Comparison of ENCODE assay signal across 9 mouse cellular contexts in genomic region chr11:59902045-59902726, GRCm38 (mm10). TPM values are rescaled to one million over a fixed set of nuclear protein-coding genes. Genes with fewer than 3 reads are reported as not detected.
DNase-seq lines count a peak whose midpoint lies in the region; ATAC-seq and TF ChIP-seq lines count a peak whose summit lies in the region.
"Had no signal": no experiment of that assay in that cellular context is flagged by ENCODE, and none has a peak within 500 bp of the region (broad histone marks: within the 10 kb centered on the region; RNA-seq: fewer than 3 reads in every experiment).

No protein-coding gene starts in this region.

- H3K4me1 ChIP-seq in embryonic facial prominence, embryonic 13.5 days, result peaks cover 3% of the 10 kb centered on the region; the same call in 1 of the 2 replicates
- peaks cover 26% of the 10 kb centered on the region for H3K4me1 ChIP-seq in small intestine, adult 2 months (ENCODE audit: control insufficient read depth, insufficient read depth, insufficient read length, low read length)
- H3K4me1 ChIP-seq in forebrain, embryonic 11.5 days (replicated peaks; ENCODE audit: control insufficient read depth, insufficient read depth, low read length), result 0 out of 2 replicates have a peak, but pooled peaks cover 2% of the 10 kb centered on the region
- H3K4me1 ChIP-seq: liver, embryonic 15.5 days had no signal

- TF ChIP-seq POLR2A in small intestine, adult 2 months (IDR thresholded peaks at IDR 0.05; ENCODE audit: low read depth, low read length), result no peak

- no peak for ATAC-seq in monocyte, adult 5-6 weeks (replicated peaks; ENCODE audit: insufficient number of reproducible peaks, low FRiP score, low TSS enrichment, poor library complexity, severe bottlenecking)
- no peak for ATAC-seq in embryonic facial prominence, embryonic 13.5 days (ENCODE audit: insufficient number of reproducible peaks, insufficient read depth, low FRiP score, low TSS enrichment, low read depth)
- ATAC-seq in forebrain, embryonic 11.5 days (replicated peaks; ENCODE audit: low FRiP score), result no peak

- H3K9ac ChIP-seq in embryonic facial prominence, embryonic 13.5 days, result no peak overlapping the region
- no peak overlapping the region for H3K9ac ChIP-seq in forebrain, embryonic 11.5 days (ENCODE audit: low read length)
- H3K9ac ChIP-seq: liver, embryonic 15.5 days had no signal

- H3K27me3 ChIP-seq in embryonic facial prominence, embryonic 13.5 days, result no peaks in the 10 kb centered on the region
- no peaks in the 10 kb centered on the region for H3K27me3 ChIP-seq in small intestine, adult 2 months (ENCODE audit: control insufficient read depth, insufficient read depth, low read length)
- no peaks in the 10 kb centered on the region for H3K27me3 ChIP-seq in forebrain, embryonic 11.5 days (ENCODE audit: control insufficient read depth, insufficient read depth, low read length)
- H3K27me3 ChIP-seq: liver, embryonic 15.5 days had no signal

- H3K36me3 ChIP-seq in embryonic facial prominence, embryonic 13.5 days, result no peaks in the 10 kb centered on the region
- no peaks in the 10 kb centered on the region for H3K36me3 ChIP-seq in small intestine, adult 2 months (ENCODE audit: control insufficient read depth, insufficient read depth, low read length)
- H3K36me3 ChIP-seq in forebrain, embryonic 11.5 days (ENCODE audit: control insufficient read depth, insufficient read depth, low read length), result no peaks in the 10 kb centered on the region
- H3K36me3 ChIP-seq: liver, embryonic 15.5 days had no signal

- no peak overlapping the region for H3K4me3 ChIP-seq in embryonic facial prominence, embryonic 13.5 days
- H3K4me3 ChIP-seq in small intestine, adult 2 months (ENCODE audit: low read depth, low read length), result no peak overlapping the region
- H3K4me3 ChIP-seq in forebrain, embryonic 11.5 days (ENCODE audit: low read depth, low read length), result no peak overlapping the region
- H3K4me3 ChIP-seq: liver, embryonic 15.5 days had no signal

- H3K4me2 ChIP-seq in embryonic facial prominence, embryonic 13.5 days, result no peak overlapping the region
- no peak overlapping the region for H3K4me2 ChIP-seq in forebrain, embryonic 11.5 days (ENCODE audit: low read depth, low read length, severe bottlenecking)
- H3K4me2 ChIP-seq: liver, embryonic 15.5 days had no signal

- no peak for TF ChIP-seq CTCF in small intestine, adult 2 months (IDR thresholded peaks at IDR 0.05; ENCODE audit: extremely low read depth, insufficient read length, insufficient replicate concordance, low read depth, low read length)

- peak overlapping the region; percentile 19; the same call in 1 of the 2 replicates for H3K27ac ChIP-seq in embryonic facial prominence, embryonic 13.5 days
- peak overlapping the region; percentile 52 for H3K27ac ChIP-seq in small intestine, adult 2 months (ENCODE audit: insufficient read depth, low read depth, low read length)
- H3K27ac ChIP-seq in forebrain, embryonic 11.5 days (ENCODE audit: low read depth, low read length), result no peak overlapping the region
- H3K27ac ChIP-seq: liver, embryonic 15.5 days had no signal

- DNase-seq in monocyte, adult 2 months (ENCODE audit: low read depth in 1 of 2, low spot score in 2 of 2), result peak; percentile 9 to 14
- peak; percentile 50 for DNase-seq in kidney, adult 18-20 months
- DNase-seq in cerebellum, postnatal 36 days, result no peak
- no peak for DNase-seq in forebrain, embryonic 11.5 days (ENCODE audit: low spot score)
- no peak for DNase-seq in thymus, postnatal 4 days

- 57% methylated on average over 8 of the region's 8 CpGs for WGBS in embryonic facial prominence, embryonic 13.5 days
- 17% methylated on average over 8 of the region's 8 CpGs for WGBS in small intestine, adult 2 months
- 64% methylated on average over 8 of the region's 8 CpGs for WGBS in forebrain, embryonic 11.5 days

- H3K9me3 ChIP-seq in embryonic facial prominence, embryonic 13.5 days, result no peaks in the 10 kb centered on the region
- no peaks in the 10 kb centered on the region for H3K9me3 ChIP-seq in forebrain, embryonic 11.5 days (ENCODE audit: control insufficient read depth, low read length)
- H3K9me3 ChIP-seq: liver, embryonic 15.5 days had no signal

RNA-seq across cellular contexts. Expression of gene Med9, which starts 45.8 kb away (rescaled TPM):
- 3.5 to 4.9 TPM (median 4.6 TPM) in 3 replicates for total RNA-seq in monocyte, adult 5-6 weeks (2017)
- polyA plus RNA-seq in embryonic facial prominence, embryonic 13.5 days (2015; fragmentation: Nextera tagmentation; extraction: Ambion mirVana), result 35.9 and 40.0 TPM in 2 replicates
- polyA plus RNA-seq in small intestine, adult 2 months (2012; rRNA removed), result 13.5 and 19.7 TPM in 2 replicates
- 51.3 and 53.0 TPM in 2 replicates for polyA plus RNA-seq in forebrain, embryonic 11.5 days (2014; fragmentation: Nextera tagmentation; extraction: Ambion mirVana)

Comparison
In these comparisons a context has a peak if more than half of its experiments do, and no peak if none do; other contexts are left out.
1. DNase-seq: peak in monocyte, adult 2 months (2 of 2) and kidney, adult 18-20 months (single experiment); none in cerebellum, postnatal 36 days (0 of 2), forebrain, embryonic 11.5 days (single experiment) and thymus, postnatal 4 days (single experiment).